Mouse (Mus musculus): ENCODE results near the gene Olfr358. TPM values are rescaled to one million over a fixed set of nuclear protein-coding genes. Genes with fewer than 3 reads are reported as not detected.

Gene Olfr358
- not detected for polyA plus RNA-seq (2015; fragmentation: Illumina TruSeq; extraction: RNeasy Lipid Tissue Mini Kit (QIAGEN cat#74804); ENCODE audit: insufficient read depth, low replicate concordance)

GRCm38 (mm10) chr2:37009235-37009634 is at the start of gene Olfr358:
Gene Olfr358, minus strand, starts transcription at chr2:37009335.

GRCm38 (mm10) chr2:36993527-36993926 is 15.6 kb downstream of the Olfr358 start, which contains the start of gene Olfr357:
Gene Olfr357, plus strand, starts transcription at chr2:36993827.

Other genes with a start within 250 kb of the Olfr358 start
- gene Olfr348, start 225.1 kb downstream of the Olfr358 start, polyA plus RNA-seq (2015; fragmentation: Illumina TruSeq; extraction: RNeasy Lipid Tissue Mini Kit (QIAGEN cat#74804); ENCODE audit: insufficient read depth, low replicate concordance): not detected
- not detected for gene Olfr50, start 218.8 kb downstream of the Olfr358 start, polyA plus RNA-seq (2015; fragmentation: Illumina TruSeq; extraction: RNeasy Lipid Tissue Mini Kit (QIAGEN cat#74804); ENCODE audit: insufficient read depth, low replicate concordance)
- not detected for gene Olfr3, start 192.3 kb downstream of the Olfr358 start, polyA plus RNA-seq (2015; fragmentation: Illumina TruSeq; extraction: RNeasy Lipid Tissue Mini Kit (QIAGEN cat#74804); ENCODE audit: insufficient read depth, low replicate concordance)
- gene Olfr350, start 163.0 kb downstream of the Olfr358 start, polyA plus RNA-seq (2015; fragmentation: Illumina TruSeq; extraction: RNeasy Lipid Tissue Mini Kit (QIAGEN cat#74804); ENCODE audit: insufficient read depth, low replicate concordance): not detected
- gene Olfr351, start 146.7 kb downstream of the Olfr358 start, polyA plus RNA-seq (2015; fragmentation: Illumina TruSeq; extraction: RNeasy Lipid Tissue Mini Kit (QIAGEN cat#74804); ENCODE audit: insufficient read depth, low replicate concordance): not detected
- gene Olfr352, start 140.9 kb downstream of the Olfr358 start, polyA plus RNA-seq (2015; fragmentation: Illumina TruSeq; extraction: RNeasy Lipid Tissue Mini Kit (QIAGEN cat#74804); ENCODE audit: insufficient read depth, low replicate concordance): not detected
- gene Olfr353, start 116.4 kb downstream of the Olfr358 start, polyA plus RNA-seq (2015; fragmentation: Illumina TruSeq; extraction: RNeasy Lipid Tissue Mini Kit (QIAGEN cat#74804); ENCODE audit: insufficient read depth, low replicate concordance): not detected
- not detected for gene Olfr354, start 103.7 kb downstream of the Olfr358 start, polyA plus RNA-seq (2015; fragmentation: Illumina TruSeq; extraction: RNeasy Lipid Tissue Mini Kit (QIAGEN cat#74804); ENCODE audit: insufficient read depth, low replicate concordance)
- gene Olfr355, start 80.4 kb downstream of the Olfr358 start, polyA plus RNA-seq (2015; fragmentation: Illumina TruSeq; extraction: RNeasy Lipid Tissue Mini Kit (QIAGEN cat#74804); ENCODE audit: insufficient read depth, low replicate concordance): not detected
- gene Olfr356, start 72.2 kb downstream of the Olfr358 start, polyA plus RNA-seq (2015; fragmentation: Illumina TruSeq; extraction: RNeasy Lipid Tissue Mini Kit (QIAGEN cat#74804); ENCODE audit: insufficient read depth, low replicate concordance): not detected
- gene Olfr357, start 15.5 kb downstream of the Olfr358 start, polyA plus RNA-seq (2015; fragmentation: Illumina TruSeq; extraction: RNeasy Lipid Tissue Mini Kit (QIAGEN cat#74804); ENCODE audit: insufficient read depth, low replicate concordance): not detected
- gene Olfr360, start 56.4 kb upstream of the Olfr358 start, polyA plus RNA-seq (2015; fragmentation: Illumina TruSeq; extraction: RNeasy Lipid Tissue Mini Kit (QIAGEN cat#74804); ENCODE audit: insufficient read depth, low replicate concordance): not detected
- not detected for gene Olfr361, start 80.0 kb upstream of the Olfr358 start, polyA plus RNA-seq (2015; fragmentation: Illumina TruSeq; extraction: RNeasy Lipid Tissue Mini Kit (QIAGEN cat#74804); ENCODE audit: insufficient read depth, low replicate concordance)
- not detected for gene Olfr362, start 108.6 kb upstream of the Olfr358 start, polyA plus RNA-seq (2015; fragmentation: Illumina TruSeq; extraction: RNeasy Lipid Tissue Mini Kit (QIAGEN cat#74804); ENCODE audit: insufficient read depth, low replicate concordance)
- gene Olfr364-ps1, start 130.0 kb upstream of the Olfr358 start, polyA plus RNA-seq (2015; fragmentation: Illumina TruSeq; extraction: RNeasy Lipid Tissue Mini Kit (QIAGEN cat#74804); ENCODE audit: insufficient read depth, low replicate concordance): not detected
- gene Olfr365, start 178.9 kb upstream of the Olfr358 start, polyA plus RNA-seq (2015; fragmentation: Illumina TruSeq; extraction: RNeasy Lipid Tissue Mini Kit (QIAGEN cat#74804); ENCODE audit: insufficient read depth, low replicate concordance): not detected
- not detected for gene Olfr366, start 202.2 kb upstream of the Olfr358 start, polyA plus RNA-seq (2015; fragmentation: Illumina TruSeq; extraction: RNeasy Lipid Tissue Mini Kit (QIAGEN cat#74804); ENCODE audit: insufficient read depth, low replicate concordance)

Measured in spleen, adult 10 weeks (tissue).